Mouse (Mus musculus) stomach, postnatal 0 days (tissue): ENCODE measurements around the gene Fmo6.

Source experiments
- CTCF ChIP-seq: IDR thresholded peaks from 2 replicates; pipeline ENCODE4 v1.5.1; 2016; ENCODE audit warnings: antibody characterized with exemption, low read depth, mild to moderate bottlenecking, moderate library complexity
- EP300 ChIP-seq: optimal IDR thresholded peaks from 2 replicates; pipeline ENCODE3; 2016; ENCODE audit warnings: antibody characterized with exemption

DNA sequence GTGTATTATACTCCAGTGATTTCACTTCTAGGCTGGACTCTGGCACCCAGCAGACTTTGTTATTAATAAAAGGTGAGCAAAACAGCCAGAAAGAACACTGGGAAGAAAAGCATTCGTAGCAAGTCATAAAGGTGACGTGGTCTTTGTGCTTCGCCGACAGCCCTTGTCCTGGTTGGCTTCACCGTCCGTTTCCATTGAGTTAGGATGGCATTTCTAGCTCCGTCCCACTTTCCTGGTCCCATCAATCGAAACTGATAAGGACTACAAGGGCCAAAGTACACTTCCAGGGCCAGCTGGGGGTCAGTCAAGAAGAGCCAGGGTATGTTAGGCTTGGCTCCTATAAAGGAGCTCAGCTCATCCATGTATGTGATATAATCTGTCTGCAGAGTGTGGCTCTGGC lies 20.7 kb downstream of the Fmo6 start:
- no peak for TF ChIP-seq CTCF
- TF ChIP-seq EP300: no peak
